Mouse (Mus musculus) limb, embryonic 15.5 days (tissue): ENCODE results near the gene Runx1. TPM values are rescaled to one million over a fixed set of nuclear protein-coding genes. Genes with fewer than 3 reads are reported as not detected.

ENCODE experiments used
- ATAC-seq: fragments of 200-750 bp; cut with Nextera tagmentation; 2 replicates; pipeline ENCODE4 v1.8.0; 2017; ENCODE audit warnings: low read depth, moderate TSS enrichment; ENCODE audit not compliant: insufficient number of reproducible peaks, low FRiP score, low TSS enrichment
- H3K27ac ChIP-seq: fragments of 300-500 bp; sonication (generic); 2 replicates; pipeline ENCODE4 v1.5.1; 2015; ENCODE audit warnings: moderate library complexity, mild to moderate bottlenecking, inconsistent platforms
- H3K27me3 ChIP-seq: fragments of 300-500 bp; sonication (generic); 2 replicates; pipeline ENCODE4 v1.6.1; 2015; ENCODE audit warnings: inconsistent platforms
- H3K36me3 ChIP-seq: fragments of 300-500 bp; sonication (generic); 2 replicates; pipeline ENCODE4 v1.6.1; 2015; ENCODE audit warnings: inconsistent platforms
- H3K4me1 ChIP-seq: fragments of 300-500 bp; sonication (generic); 2 replicates; pipeline ENCODE4 v1.6.1; 2015; ENCODE audit warnings: inconsistent platforms
- H3K4me2 ChIP-seq: fragments of 300-500 bp; sonication (generic); 2 replicates; pipeline ENCODE4 v1.6.1; 2015; ENCODE audit warnings: mild to moderate bottlenecking, inconsistent platforms
- H3K4me3 ChIP-seq: fragments of 300-500 bp; sonication (generic); 2 replicates; pipeline ENCODE4 v1.5.1; 2015; ENCODE audit warnings: mild to moderate bottlenecking, inconsistent platforms
- H3K9ac ChIP-seq: fragments of 300-500 bp; sonication (generic); 2 replicates; pipeline ENCODE4 v1.6.1; 2015; ENCODE audit warnings: inconsistent platforms
- H3K9me3 ChIP-seq: fragments of 300-500 bp; sonication (generic); 2 replicates; pipeline ENCODE4 v1.6.1; 2016; ENCODE audit warnings: inconsistent platforms
- WGBS: fragments of 180-500 bp; shearing (Covaris S2); methylation state at CpG from one replicate; pipeline ENCODE4 v1.1.7; 2015; 5-methylcytosine and 5-hydroxymethylcytosine counted together
- polyA plus RNA-seq: library from polyadenylated mRNA; unstranded; fragments of >200 nt; fragmentation: Nextera tagmentation; extraction: Ambion mirVana; gene quantifications from 2 replicates; pipeline ENCODE4 v1.2.1, GENCODE M21; 2015

The Runx1 gene
- polyA plus RNA-seq, 1 experiment from 2014 or later = 5.9 TPM

DNA sequence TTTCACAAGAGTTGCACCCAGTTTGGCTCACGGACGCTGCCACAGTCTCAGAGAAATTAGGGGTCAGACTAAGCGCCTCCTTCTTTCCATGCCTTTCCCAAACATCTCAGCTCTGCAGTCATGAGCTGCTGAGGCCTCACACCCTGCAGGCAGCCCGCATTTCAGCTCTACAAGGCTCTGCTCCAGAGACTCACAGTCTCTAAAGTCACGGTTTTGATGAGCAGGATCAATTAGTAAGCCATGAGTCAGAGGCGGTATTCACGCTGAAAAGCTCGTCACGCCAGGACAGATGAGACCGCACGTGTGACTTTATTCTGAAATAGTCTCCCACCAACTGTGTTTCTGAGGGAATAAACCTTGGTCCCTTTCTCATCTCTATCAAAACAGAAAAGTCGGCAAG, 86.0 kb downstream of the Runx1 start:
- Histone ChIP-seq H3K9me3 (no peaks in the 10 kb centered on the region), H3K36me3 (no peaks in the 10 kb centered on the region), H3K27me3 (peaks cover 13% of the 10 kb centered on the region; the same call in 1 of the 2 replicates), H3K27ac (no peak overlapping the region), H3K4me2 (no peak overlapping the region), H3K4me1 (peaks cover 19% of the 10 kb centered on the region), H3K9ac (no peak overlapping the region), H3K4me3 (no peak overlapping the region)
- no peak for ATAC-seq
- whole genome bisulfite sequencing = 53% methylated on average over 12 of the region's 12 CpGs

DNA sequence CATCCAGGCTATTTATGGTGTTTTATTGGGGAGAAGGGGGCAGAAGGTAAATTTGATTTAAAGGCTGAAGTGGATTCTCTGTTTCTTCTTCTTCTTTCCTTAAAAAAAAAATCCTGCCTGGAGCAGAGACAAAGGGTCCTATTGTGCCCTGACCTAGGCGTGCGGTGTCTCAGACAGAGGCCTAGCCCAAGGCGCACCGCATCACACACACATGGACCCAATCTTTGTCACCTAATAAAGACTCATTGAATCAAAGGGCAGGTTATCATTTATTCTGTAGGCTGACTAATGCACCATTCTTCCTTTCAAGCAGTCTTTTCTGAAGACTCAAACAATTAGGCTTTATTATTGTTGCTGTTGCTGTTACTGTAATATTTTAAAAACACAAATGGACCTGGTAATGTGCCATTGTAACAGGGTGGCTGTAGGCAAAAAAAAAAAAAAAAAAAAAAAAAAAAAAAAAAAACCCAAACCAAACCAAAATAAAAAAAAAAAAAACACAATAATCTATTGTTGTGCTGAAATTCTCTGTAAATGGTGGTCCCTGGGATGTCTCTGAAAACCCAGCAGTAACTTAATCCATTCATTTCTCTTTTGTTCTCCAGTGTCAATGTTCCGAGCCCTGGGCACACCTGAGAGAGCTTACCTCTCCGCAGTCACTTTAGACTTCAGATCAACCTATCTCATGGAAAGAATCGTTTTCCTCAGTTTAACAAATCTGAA, 86.7 kb downstream of the Runx1 start:
- peaks cover 13% of the 10 kb centered on the region; the same call in 1 of the 2 replicates for H3K27me3 ChIP-seq
- H3K9ac ChIP-seq = no peak overlapping the region
- peaks cover 14% of the 10 kb centered on the region for H3K4me1 ChIP-seq
- no peak overlapping the region for H3K4me3 ChIP-seq
- no peak overlapping the region for H3K4me2 ChIP-seq
- H3K9me3 ChIP-seq = no peaks in the 10 kb centered on the region
- ATAC-seq = no peak
- H3K36me3 ChIP-seq = no peaks in the 10 kb centered on the region
- 57% methylated on average over 7 of the region's 7 CpGs for WGBS
- 0 out of 2 replicates have a peak overlapping the region, but pooled peaks have one; percentile 9 for H3K27ac ChIP-seq

DNA sequence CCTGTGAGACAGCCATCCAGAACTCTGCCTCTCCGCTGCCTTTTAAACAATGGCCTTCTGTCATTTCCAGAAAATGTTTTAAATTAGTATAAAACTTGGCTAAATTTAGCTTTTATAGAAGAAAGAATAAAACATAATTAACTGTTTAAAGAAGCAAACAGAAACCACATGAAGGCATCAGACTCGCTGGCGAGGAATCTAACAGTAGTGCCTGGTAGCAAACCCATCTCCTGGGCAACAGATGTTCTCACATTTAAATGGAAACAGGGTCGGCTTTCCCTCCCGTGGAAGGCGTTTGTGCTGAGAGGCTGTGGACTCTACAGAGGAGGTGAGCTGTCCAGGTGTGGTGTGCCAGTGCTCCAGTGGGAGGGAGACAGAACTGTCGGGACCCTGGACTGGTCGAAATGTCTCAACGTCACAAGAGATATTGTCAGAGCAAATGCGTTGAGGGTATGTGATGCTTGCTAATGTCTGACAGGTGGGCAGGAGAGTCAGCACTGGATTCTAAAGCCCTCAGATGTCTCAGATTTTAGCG, 87.4 kb downstream of the Runx1 start:
- Histone ChIP-seq H3K4me3 (no peak overlapping the region), H3K27me3 (peaks cover 13% of the 10 kb centered on the region; the same call in 1 of the 2 replicates), H3K36me3 (no peaks in the 10 kb centered on the region), H3K27ac (0 out of 2 replicates have a peak overlapping the region, but pooled peaks have one; percentile 9), H3K9me3 (no peaks in the 10 kb centered on the region), H3K4me2 (no peak overlapping the region), H3K9ac (no peak overlapping the region), H3K4me1 (peaks cover 9% of the 10 kb centered on the region)
- WGBS = 24% methylated on average over 11 of the region's 11 CpGs
- ATAC-seq = no peak

DNA sequence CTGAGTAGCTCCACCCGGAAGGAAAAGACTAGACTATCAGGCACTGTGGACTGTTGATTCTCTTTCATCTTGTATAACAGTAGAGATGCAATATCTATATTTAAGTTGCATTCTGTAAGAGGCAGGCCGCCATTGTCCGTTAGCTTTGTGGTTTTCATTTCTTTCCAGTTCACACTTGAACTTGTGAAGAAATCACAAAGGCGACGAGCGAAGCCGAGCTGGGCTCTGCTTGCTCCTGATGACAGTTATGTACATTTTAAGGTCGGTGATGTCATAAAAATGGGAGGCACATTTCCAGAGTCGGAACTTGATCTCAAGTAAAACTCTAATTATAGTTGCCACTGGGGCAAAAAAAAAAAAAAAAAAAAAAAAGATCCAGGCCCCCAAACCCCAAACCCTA, 99.1 kb downstream of the Runx1 start:
- Histone ChIP-seq H3K9me3 (no peaks in the 10 kb centered on the region), H3K4me1 (no peaks in the 10 kb centered on the region), H3K36me3 (no peaks in the 10 kb centered on the region), H3K27me3 (peaks cover 7% of the 10 kb centered on the region; the same call in 1 of the 2 replicates), H3K4me2 (no peak overlapping the region), H3K9ac (no peak overlapping the region), H3K27ac (no peak overlapping the region), H3K4me3 (no peak overlapping the region)
- 86% methylated on average over 9 of the region's 9 CpGs for WGBS
- no peak for ATAC-seq

DNA sequence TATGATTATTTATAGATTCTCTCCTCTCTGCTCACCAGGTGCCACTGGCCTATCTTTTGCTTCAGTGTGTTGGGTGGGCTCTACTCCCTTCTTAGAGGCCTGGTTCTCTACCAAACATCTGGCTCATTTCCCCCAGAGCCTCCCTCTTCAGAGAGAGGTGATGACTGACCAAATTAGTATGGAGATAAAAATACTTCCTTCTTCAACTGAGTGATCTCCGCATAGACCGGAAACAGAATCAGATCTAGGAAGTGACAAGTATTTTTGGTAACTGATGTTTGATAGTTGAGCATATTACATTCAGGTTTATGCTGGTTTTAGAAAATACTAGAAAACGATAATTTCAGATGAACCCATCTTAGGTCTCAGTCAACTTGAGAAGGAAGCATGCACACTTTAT, 101.4 kb downstream of the Runx1 start:
- peaks cover 7% of the 10 kb centered on the region; the same call in 1 of the 2 replicates for H3K27me3 ChIP-seq
- ATAC-seq = no peak
- H3K4me2 ChIP-seq = no peak overlapping the region
- H3K4me1 ChIP-seq = peaks cover 11% of the 10 kb centered on the region
- no peak overlapping the region for H3K27ac ChIP-seq
- no peak overlapping the region for H3K4me3 ChIP-seq
- no peaks in the 10 kb centered on the region for H3K9me3 ChIP-seq
- no peaks in the 10 kb centered on the region for H3K36me3 ChIP-seq
- H3K9ac ChIP-seq = no peak overlapping the region
- 72% methylated on average over 3 of the region's 3 CpGs for WGBS

DNA sequence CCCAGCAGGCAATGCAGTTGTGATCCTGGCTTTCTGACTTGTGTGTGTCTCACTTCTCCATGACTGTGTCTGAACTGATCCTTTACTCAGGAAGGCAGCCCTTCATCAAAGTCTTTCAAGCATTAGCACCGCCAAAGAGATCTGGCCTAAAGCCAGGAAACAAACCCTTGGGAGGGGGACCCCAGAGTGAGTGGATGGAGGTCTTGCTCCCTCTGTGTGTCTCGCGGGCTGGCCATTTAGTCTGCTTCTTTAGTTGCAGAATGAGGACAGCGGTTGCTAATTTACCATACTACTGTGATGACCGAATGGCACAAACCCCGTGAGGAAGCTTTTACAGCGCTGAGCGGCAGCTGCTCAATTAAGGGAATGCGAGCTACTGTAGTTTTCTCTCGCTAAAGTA, 105.3 kb downstream of the Runx1 start:
- no peak overlapping the region for H3K27ac ChIP-seq
- no peaks in the 10 kb centered on the region for H3K36me3 ChIP-seq
- no peak overlapping the region for H3K4me3 ChIP-seq
- 32% methylated on average over 10 of the region's 10 CpGs for WGBS
- H3K27me3 ChIP-seq = peaks cover 21% of the 10 kb centered on the region
- no peaks in the 10 kb centered on the region for H3K9me3 ChIP-seq
- no peak for ATAC-seq
- no peak overlapping the region for H3K9ac ChIP-seq
- H3K4me2 ChIP-seq = no peak overlapping the region
- peaks cover 11% of the 10 kb centered on the region for H3K4me1 ChIP-seq

DNA sequence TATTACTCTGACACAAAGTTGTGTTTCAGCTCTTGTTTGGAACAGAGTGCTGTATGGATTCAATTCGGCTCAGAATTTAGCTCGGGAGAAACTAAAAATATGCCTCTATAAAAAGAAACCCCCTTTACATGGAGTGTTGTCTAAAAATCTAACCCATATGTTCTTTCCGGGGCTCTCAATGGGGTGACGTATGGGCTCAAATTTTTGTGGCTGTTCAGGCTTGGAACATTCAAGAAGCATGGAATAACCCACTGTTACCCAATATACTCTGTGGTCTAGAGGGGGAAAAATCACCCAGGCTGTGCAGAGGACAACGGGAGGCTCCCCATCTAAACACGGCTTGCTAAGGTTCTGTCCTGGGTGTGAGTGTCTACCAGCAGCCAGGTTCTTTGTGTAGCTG, 106.2 kb downstream of the Runx1 start:
- Histone ChIP-seq H3K4me3 (no peak overlapping the region), H3K27ac (no peak overlapping the region), H3K36me3 (no peaks in the 10 kb centered on the region), H3K9me3 (no peaks in the 10 kb centered on the region), H3K9ac (no peak overlapping the region), H3K4me1 (peaks cover 11% of the 10 kb centered on the region), H3K27me3 (peaks cover 24% of the 10 kb centered on the region), H3K4me2 (no peak overlapping the region)
- 40% methylated on average over 6 of the region's 6 CpGs for WGBS
- ATAC-seq = peak; percentile 60; the same call in 1 of the 2 replicates

DNA sequence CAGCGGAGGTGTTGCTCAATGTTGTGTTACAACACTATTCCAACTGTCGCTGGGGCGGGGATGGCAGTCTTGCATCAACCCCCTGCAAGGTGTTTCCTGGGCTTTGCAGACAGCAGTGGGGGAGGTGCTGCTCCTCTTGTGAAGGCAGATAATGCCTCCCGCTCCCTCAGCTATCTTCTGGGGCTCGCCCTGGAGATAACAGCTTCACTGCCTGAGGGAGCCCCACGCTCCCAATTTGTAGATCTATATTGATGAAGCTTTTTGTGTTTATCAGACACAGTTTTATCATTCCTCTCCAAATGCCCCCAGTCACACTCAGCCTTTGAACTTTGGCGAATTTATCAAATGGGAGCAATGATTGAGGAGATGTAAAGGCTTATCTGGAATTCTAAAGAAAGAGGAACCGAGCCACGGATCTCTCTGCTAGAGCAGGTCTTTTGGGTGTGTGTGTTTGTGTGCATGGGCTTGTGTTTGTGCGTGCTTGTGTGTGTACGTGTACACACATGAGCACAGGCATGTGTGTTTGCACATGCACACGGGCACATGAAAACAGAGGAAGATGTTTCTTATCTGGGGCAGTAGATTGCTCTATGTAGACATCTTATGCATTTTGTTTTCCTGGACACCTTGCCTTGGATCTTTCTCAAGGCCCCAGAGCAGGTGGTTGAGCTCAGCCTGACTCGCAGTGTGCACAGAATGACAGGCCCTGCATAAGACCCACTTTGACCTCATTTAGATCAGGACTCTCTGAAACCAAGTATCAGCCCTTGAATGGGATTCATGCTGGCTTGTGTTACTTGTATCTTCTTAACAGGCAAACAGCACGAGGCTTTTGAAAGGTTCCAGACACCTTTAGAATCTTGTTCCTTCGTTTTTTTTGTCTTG, 110.1 kb downstream of the Runx1 start:
- H3K4me1 ChIP-seq = peaks cover 11% of the 10 kb centered on the region
- ATAC-seq = no peak
- H3K27ac ChIP-seq = no peak overlapping the region
- H3K27me3 ChIP-seq = peaks cover 17% of the 10 kb centered on the region
- H3K4me3 ChIP-seq = no peak overlapping the region
- H3K9ac ChIP-seq = no peak overlapping the region
- H3K9me3 ChIP-seq = no peaks in the 10 kb centered on the region
- no peak overlapping the region for H3K4me2 ChIP-seq
- no peaks in the 10 kb centered on the region for H3K36me3 ChIP-seq
- WGBS = 44% methylated on average over 15 of the region's 15 CpGs

DNA sequence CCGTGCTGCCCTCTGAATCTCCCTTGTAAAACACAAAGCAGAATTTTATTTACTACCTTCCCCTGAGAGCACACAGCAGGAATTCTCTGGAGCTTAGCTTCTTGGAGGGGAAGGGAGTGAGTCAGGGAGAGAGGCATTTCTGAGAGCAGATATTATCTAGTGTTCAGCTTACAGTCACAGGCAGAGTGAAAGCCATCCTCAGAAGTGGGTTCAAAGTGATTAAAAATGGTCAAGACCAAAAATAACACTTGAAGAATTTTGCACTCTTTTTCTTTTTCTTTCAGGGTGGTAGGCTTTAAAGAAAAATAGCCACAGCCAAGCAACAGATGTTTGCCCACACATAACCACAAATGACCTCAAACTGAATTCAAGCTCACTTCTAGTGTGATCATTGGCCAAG, 115.8 kb downstream of the Runx1 start:
- Histone ChIP-seq H3K4me1 (peaks cover 20% of the 10 kb centered on the region), H3K36me3 (no peaks in the 10 kb centered on the region), H3K9ac (no peak overlapping the region), H3K4me3 (no peak overlapping the region), H3K27ac (no peak overlapping the region), H3K9me3 (no peaks in the 10 kb centered on the region), H3K4me2 (no peak overlapping the region), H3K27me3 (no peaks in the 10 kb centered on the region)
- ATAC-seq = no peak
- WGBS = 16% methylated on average over 1 of the region's 1 CpGs

DNA sequence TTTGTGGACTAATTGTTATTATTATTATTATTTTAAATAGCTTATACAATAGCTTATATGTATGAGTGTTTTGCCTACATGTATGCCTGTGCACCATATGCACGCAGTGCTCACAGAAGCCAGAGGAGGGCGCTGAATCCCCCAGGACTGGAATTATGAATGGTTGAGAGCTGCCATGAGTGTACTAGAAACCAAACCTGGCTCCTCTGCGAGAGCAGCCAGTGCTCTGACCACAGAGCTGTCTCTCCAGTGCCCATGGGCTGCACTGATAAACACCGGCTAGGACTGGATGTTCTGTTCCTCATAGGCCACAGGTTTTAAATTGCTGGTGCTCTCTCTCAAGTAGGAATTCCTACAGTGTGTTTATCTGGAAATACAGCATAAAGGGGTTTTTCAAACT, 117.2 kb downstream of the Runx1 start:
- no peak overlapping the region for H3K27ac ChIP-seq
- no peak overlapping the region for H3K4me2 ChIP-seq
- no peak for ATAC-seq
- no peaks in the 10 kb centered on the region for H3K36me3 ChIP-seq
- H3K9ac ChIP-seq = no peak overlapping the region
- WGBS = 67% methylated on average over 4 of the region's 4 CpGs
- H3K4me3 ChIP-seq = no peak overlapping the region
- peaks cover 7% of the 10 kb centered on the region; the same call in 1 of the 2 replicates for H3K27me3 ChIP-seq
- peaks cover 21% of the 10 kb centered on the region for H3K4me1 ChIP-seq
- no peaks in the 10 kb centered on the region for H3K9me3 ChIP-seq

DNA sequence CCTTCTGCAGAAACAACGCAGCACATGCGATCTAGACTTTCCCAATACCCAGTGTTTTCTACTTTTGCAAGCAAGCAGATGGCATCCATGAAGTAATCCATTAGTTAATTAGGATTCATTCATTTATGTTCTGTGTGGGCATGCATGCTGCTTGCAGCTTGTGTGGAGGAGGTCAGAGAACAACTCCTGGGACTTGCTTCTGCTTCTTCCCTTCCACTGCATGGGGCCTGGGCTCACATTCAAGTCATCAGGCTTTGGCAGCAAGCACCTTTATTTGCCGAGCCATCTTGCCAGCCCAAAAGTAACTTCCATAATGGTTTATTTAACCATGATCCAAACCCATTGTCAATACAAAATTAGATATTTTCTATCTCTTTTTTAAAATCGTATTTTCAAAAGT, 118.2 kb downstream of the Runx1 start:
- H3K4me1 ChIP-seq = peaks cover 21% of the 10 kb centered on the region
- 83% methylated on average over 4 of the region's 4 CpGs for WGBS
- H3K9ac ChIP-seq = no peak overlapping the region
- H3K4me2 ChIP-seq = no peak overlapping the region
- no peaks in the 10 kb centered on the region for H3K9me3 ChIP-seq
- H3K4me3 ChIP-seq = no peak overlapping the region
- no peak for ATAC-seq
- H3K27ac ChIP-seq = no peak overlapping the region
- peaks cover 8% of the 10 kb centered on the region; the same call in 1 of the 2 replicates for H3K27me3 ChIP-seq
- no peaks in the 10 kb centered on the region for H3K36me3 ChIP-seq

DNA sequence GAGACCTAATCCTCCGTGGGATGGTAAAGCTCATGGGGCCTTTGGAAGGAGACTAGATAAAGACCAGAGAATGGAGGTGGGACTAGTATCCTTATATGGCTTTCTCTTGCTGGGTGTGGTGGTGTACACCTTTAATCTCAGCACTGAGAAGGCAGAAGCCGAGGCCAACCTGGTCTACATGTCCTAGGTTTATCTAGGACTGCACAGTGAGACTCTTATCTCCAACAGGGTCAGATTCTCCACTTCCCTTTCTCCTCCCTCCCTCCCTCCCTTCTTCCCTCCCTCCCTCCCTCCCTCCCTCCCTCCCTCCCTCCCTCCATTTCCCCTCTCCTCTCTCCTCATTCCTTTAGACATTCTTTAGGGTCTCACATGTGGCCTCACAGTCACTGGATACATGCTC, 118.8 kb downstream of the Runx1 start:
- Histone ChIP-seq H3K27ac (no peak overlapping the region), H3K36me3 (no peaks in the 10 kb centered on the region), H3K9me3 (no peaks in the 10 kb centered on the region), H3K4me3 (no peak overlapping the region), H3K27me3 (peaks cover 8% of the 10 kb centered on the region; the same call in 1 of the 2 replicates), H3K4me1 (peaks cover 21% of the 10 kb centered on the region), H3K9ac (no peak overlapping the region), H3K4me2 (no peak overlapping the region)
- no peak for ATAC-seq
- WGBS = 85% methylated on average over 2 of the region's 2 CpGs
